Mouse (Mus musculus) adrenal gland, postnatal 36 days (tissue): ENCODE measurements at regions not wholly inside any gene's neighbourhood (a gene's known extent, or its start where the extent isn't known, plus 50 kb on each side); places are given as distances from the start of the nearest gene placed in this dataset.
"Not testable (repeated sequence)": the region's sequence is repeated elsewhere in the genome, so short reads cannot be mapped to it uniquely, and the experiment has no call there.

Source experiments
- DNase-seq, 2 experiments: peaks; one replicate each; pipeline ENCODE4 v3.0.0; 2021; ENCODE audit warnings: mixed read lengths in 1 of 2

DNA sequence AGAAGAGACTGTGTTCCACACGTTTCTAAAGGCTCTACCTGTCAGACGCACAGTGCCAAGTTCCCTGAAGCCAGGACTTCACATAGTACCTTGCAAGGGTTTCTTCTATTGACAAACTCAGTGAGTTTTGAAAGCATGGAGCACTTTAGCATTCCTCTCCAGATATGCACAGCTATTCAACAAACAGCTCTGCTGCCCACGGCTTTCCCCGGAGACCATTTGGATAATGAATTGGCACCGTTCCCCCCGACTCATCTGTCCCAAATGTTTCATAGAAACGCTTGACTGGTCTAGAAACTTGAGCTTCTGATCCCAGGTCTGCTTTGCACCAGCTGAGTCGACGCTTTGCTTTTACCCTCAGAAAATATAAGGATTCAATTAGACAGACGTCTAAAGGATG is 162.2 kb upstream of the St6galnac5 start:
- no peak for DNase-seq

DNA sequence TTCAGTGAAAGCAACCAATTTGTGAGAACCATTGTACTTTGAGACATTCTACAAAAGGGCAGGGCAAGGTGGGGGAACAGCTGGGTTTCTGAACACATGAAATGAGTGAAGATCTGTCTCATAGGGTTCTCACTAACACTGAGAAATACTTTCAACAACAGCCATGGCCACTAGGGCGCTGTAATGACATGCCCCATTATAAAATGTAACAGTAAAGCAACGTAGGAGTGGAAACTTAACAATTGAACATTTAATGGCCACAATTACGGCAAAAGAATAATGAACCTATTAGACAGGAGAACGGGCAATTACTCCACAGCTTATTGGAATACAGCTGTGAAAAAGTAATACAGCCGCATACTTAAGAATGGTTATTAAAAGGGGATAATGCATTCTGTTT is 158.9 kb upstream of the St6galnac5 start:
- no peak for DNase-seq

DNA sequence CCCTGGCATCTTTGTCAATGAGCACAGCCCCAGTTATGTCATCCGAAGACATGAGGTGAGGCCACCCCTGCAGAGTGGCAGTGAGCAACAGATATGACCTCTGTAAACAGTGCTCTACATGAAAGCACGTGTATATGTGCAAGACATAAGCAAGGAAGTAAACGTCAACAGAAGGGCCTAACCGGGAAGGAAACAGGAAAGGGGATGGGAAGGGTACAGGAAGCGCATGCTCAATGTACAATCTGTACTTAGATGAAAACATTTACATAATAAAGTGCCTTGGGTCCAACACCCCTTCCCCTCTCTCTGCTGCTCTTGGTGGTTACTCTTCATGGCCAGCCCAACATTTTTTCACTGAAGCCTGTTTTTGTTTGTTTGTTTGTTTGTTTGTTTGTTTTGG is 143.3 kb upstream of the St6galnac5 start:
- no peak for DNase-seq

DNA sequence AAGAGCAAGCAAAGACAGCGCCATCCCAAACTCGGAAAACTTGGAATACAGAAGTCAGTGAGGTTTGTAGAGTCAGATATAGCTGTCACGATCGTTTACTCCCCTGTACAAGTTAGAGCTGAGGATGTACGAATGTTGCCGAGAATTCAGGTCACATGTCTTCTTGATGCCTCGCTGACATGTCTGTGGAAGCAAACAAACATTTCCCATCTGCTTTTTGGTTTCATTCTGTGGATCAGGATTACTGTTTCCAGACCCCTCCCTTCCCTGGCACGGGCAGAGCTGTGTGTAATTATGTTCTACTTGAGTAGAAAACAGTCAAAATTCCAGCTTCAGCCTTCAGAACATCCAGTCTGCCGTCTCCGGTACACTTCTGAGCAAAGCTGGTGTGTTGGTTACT is 139.9 kb upstream of the St6galnac5 start:
- no peak for DNase-seq

DNA sequence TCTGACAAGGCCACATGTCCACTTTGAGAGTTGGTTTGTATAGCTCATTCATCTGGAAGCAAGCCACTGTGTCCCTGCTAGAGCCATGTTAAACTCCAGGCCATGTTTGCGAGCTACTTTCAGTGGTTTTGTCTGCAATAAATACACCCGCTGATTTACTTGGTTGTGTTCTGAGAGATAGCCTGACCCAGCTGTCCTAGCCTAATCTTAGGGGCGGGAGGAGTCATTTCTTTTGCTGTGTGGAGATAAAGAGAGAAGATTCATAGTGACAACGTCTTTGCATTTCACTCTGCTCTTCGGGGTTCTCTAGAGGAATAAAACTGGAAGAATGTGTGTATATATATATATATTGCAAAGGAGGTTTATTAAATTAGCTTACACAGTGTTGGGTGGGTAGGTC is 137.1 kb upstream of the St6galnac5 start:
- DNase-seq = no peak

DNA sequence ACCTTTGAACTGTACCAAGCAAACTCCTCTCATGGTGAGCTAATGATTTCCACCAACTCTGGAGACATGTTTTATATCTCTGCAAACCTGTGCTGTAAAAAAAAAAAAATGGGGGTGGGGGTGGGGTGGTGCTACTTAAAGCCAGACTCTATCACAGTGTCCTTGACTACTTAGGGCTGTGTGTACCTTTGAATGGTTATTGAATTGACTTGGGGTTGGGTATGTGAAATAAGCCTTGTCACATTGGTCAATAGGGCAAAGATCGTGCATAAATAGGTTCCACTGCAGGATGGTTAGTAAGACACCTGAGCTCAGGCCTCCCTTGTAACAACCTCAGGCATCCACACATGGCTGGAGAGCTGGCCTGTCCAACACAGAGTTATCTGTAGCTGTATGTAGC is 136.6 kb upstream of the St6galnac5 start:
- no peak for DNase-seq

DNA sequence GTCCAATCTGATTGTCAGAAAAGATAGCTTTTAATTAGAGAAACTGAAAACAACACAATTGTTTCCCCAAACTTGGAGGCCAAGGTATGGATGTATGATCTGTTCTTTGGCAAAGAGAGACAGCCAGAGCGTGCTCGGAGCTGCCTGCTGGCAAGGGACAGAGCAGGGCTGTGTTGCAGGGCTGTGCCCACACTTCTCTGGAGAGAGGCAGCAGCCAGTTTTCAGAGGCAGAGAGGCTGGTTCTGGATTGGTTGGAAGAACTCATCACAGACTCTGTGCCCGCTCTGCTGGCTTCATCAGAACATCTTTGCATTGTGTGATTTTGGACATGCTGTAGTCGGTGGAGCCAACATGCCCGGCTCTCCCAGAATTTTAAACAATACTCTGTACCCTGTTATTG is 123.5 kb upstream of the St6galnac5 start:
- DNase-seq = no peak

DNA sequence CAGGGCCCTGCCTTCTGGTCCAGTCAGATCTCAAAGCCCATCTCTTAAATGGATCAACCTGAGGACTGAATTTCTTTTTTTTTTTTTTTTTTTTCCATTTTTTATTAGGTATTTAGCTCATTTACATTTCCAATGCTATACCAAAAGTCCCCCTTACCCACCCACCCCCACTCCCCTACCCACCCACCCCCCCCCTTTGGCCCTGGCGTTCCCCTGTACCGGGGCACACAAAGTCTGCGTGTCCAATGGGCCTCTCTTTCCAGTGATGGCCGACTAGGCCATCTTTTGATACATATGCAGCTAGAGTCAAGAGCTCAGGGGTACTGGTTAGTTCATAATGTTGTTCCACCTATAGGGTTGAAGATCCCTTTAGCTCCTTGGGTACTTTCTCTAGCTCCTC is 108.5 kb upstream of the St6galnac5 start:
- not testable (repeated sequence) for DNase-seq

DNA sequence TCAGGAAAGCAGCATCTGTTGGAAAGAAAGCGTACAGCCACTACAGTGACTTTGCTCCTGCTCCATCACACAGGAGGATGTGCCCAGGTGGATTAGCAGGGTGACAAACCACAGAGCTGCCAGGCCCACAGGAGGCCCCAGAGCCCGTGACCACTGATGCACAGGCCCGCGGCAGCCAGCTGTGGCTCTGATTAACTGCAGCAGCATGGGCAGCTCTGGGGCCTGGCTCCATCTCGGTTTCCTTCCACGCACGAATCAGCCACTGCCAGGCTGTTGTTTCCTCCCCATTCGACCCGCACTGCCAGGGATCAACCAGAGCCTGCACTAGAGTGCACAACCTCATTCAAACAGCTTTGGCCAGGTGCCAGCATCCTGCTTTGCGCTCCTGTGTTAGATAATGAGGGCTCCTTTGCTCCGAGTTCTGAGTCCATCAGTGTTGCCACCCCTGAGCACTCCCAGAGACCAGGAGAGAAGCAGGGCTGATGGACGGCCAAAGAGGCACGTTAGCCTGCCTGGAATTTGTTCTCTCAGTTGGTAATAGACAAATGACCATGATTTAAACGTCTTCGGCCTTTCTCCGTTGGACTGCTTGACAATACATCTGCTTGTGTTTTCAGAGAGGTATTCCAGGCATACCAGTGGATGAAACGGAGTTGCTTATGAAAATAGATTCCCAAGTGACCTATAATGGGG is 103.2 kb upstream of the St6galnac5 start:
- peak; percentile 8 to 29 for DNase-seq

DNA sequence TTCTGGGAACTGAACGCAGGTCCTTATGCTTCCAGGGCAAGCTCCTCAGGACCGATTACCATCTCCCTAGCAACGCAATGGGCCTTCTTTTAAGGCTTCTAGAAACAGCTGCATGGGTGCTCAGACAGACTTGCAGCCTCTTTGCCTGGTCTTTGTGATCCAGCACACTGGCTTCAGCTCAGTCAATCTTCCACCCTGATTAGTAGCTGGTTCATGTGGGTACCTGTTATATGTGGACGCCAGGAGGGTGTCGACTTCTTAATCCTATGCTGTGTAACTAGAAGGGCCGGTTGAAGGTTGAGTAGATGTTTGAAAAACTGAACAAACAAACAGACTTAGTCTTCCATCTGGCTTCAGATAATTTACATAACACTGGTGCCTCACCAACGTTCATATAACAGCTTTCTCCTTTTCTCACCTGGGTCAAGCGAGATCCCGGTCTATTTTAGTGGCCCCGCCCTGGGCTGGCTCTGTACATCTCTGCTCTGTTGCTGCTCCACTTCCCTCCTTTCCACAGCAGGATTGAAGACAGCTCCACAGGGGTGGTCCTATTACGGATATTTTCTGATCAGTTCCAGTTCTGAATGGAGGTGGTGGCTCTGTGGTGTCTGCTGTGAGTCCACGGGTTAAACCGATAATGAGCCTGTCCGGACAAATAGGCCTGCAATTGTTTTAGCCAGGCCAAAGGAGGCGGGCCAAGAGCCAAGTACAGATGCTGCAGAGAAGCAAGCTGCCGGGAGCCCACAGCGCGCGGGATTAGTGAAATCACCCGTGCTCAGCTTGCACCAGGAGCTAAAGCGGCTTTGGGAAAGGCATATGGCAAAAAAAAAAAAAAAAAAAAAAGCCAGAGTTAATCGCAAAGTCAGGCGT is 102.4 kb upstream of the St6galnac5 start:
- DNase-seq = no peak

DNA sequence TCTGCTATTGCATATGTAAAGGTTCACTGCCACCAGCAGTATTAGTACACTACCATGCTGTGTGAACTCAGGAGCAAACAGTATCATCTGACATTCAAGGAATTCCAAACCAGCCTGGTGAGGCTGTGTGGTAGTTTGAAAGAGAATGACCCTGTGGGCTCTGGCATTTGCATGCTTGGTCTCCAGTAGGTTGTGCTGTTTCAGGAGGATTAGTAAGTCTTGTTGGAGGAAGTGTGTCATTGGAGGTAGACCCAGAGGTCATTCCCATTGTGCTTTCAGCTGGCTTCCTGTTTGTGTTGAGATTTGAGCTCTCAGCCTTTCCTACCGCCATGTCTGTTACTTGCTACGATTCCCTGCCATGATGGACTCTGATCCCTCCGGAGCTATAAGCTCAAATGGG is 98.3 kb upstream of the St6galnac5 start:
- no peak for DNase-seq

DNA sequence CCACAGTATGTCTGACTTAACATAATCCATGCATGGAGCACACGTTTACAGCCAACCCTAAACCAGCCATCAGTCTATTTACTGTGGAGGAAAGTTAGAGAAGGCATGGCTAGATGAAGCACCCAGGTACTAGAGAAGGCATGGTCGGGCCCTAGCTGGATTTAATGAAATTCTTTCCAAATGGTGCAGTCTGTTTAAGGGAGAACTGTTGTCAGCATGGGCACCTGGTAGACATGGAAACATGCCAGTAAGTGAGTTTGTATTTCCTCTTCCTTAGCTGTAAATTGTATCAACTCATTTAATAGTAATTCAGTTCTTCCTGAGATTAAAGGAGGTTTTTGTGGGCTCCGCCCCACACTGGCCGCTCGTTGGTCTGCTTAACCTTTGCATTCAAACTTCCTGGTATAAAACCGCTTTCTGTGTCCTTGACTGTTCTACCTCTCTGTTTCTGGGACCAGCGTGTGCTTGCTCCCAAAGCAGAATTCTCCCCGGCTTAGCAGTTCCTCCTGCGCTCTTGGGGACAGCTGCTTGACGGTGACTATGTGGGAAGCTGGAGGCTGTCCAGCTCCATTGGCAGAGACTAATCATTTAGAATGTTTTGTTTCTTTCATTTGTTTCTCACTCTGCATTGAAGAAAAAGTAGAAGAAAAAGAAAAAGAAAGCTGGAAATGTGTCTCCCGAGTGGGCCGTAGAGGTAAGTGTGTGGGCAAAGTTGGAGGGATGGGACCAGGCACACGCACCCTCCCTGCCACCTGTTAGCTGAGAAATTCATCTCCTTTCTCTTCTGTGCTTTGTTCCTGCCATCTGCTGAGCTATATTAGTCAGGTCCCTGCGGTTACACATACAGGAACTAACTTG is 96.0 kb upstream of the St6galnac5 start:
- peak in 1 of 2 experiments; percentile 9 for DNase-seq

DNA sequence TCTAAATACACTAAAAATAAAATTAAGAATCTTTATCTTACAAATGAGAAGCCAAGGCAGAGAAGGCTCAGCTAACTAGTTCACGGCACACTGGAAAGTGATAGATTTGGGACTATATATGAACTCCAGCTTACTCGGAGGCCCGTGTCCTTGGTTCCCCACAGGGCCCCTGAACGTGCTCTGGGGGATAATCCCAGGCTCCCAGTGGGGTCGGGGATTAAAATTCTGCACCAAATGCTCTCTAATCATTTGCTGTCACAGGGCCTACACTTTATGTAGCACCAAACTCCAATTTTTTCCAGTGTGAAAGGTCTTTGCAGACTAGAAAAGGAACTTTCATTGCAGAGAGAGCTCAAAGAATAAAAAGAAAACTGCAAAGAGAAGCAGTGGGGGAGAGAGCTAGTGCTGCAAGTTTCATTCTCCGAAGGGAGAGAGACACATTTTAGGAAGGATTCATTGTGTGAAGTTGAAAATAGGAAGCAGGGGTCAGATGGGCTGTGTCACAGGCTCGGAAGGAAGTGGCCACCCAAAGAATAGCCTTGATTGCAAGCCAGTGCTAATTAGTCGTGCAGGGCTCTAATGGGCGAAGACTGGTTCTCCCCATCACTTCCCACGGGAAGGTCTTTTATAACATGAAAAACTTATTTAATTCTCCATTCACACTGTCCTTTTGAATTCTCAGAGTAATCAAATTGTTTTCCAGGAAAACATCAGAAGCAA is 90.3 kb upstream of the St6galnac5 start:
- no peak for DNase-seq

DNA sequence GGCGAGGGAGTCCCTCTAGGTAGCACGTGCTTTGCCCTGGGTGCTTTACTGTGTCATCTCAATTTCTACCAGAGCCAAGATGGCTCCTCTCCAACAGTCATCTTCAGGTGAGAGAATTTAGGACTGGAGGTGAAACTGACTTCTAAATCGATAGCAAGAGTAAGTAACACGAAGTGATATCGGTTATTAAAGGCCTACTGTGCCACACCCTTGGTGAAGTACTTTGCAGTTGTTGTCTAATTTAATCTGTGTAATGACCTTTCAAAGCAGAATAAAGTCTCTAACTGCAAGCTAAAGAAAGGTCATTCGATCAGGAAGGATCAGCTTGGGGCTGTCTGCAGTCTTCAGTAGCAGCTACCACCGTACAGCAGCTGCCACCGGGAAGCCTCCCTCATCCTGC is 89.5 kb upstream of the St6galnac5 start:
- no peak for DNase-seq

DNA sequence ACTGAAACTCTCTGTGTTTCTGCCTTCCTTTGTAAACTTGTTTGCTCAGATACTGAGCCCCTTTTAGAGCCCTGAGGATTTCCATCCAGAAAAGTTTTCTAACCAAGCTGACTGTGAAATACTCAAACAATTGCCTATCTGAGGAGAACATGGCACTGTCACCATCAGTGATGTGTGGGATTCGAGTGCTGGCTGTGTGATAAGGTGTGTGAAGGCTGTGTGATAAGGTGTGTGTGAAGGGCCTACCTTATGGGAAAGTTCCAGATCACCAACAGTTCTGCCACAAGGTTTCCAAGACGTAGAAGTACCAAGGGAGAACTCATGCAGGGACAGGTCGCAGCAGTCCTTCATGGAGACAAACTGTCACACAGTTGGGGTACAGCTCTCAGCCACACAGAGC is 89.1 kb upstream of the St6galnac5 start:
- no peak for DNase-seq

DNA sequence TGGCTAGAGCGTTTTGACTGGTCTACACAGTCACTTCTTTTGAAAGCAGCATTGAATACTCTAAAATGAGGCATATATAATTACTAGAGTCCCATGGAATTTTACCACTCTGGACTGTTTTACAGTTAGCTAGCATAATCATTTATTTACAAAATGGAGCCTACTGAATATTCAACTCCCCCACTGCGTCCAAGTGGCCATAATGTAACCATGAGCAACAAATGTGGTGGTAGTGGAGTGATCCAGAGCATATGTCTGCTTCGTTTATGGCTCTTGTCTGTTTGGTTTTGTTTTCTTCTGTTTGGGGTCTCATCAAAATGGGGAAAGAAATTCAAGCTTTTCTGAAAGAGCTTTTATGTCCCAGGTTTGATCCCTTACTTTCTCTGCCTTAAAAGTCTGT is 83.8 kb upstream of the St6galnac5 start:
- no peak for DNase-seq

DNA sequence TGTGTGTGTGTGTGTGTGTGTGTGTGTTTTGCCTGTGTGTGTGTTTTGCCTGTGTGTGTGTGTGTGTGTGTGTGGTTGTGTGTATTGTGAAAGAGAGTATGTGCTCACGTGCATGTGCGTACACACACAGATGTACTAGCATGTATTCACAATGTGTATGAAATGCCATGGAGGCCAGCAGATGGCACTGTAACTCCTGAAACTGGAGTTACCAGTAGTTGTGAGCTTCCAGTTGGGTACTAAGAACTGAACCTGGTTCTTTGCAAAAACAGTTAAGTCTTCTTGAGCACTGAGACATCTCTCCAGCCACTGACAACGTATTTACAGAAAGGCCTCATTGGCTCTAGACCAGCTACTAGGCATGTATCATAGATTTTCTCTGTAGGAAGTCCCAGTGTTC is 71.1 kb upstream of the St6galnac5 start:
- DNase-seq = no peak

DNA sequence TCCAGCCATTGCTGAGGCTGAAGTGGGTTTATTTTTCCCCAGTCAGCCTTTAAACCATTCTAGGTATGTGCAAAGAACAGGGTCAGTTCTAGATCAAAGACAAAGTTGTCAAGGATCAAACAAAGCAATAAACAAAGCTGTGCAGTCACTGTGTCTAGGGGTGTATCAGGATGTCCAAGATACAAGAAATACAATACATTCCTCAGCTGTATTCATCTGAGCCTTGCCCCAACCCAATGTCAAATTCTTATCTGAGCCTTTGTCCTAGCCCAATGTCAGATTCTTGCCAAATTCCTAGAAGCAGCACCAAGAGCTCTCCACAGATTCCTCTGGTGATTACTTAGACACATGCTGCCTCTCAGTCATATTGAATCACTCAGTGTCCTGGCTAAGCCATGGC is 69.5 kb upstream of the St6galnac5 start:
- DNase-seq = no peak

DNA sequence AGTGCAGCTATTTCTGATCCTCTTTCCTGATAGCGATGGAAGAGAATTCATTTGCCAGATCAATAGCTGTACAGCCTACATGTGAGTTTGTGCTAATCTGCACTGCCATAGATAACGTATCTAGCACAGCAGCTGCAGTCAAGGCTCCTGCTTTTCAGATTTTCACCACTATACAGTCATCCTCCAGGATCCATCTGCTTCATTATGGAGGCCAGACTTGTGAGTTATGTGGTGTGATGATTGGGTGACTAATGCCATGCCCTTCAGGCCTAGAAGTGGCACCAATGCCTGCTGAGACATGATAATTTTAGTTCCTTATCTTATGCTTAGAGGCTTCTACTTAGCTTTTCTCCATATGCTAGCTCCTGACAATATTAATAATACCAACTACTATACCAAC is 63.3 kb upstream of the St6galnac5 start:
- DNase-seq = no peak

DNA sequence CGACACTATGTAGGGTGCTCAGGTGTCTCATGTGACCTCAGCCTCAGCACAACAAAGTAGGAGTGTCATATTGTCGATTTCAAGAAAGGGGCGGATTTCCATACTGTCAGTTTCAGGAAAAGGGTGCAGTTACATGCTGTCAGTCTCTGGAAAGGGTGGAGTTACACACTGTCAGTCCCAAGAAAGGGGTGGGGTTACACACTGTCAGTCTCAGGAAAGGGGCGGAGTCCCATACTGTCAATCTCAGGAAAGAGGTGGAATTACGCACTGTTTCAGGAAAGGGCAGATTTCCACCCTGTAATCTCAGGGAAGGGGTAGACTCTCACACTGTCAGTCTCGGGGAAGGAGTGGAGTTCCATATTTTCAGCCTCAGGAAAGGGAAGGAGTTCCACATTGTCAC is 51.9 kb upstream of the St6galnac5 start:
- DNase-seq = no peak
